Mouse (Mus musculus): ENCODE measurements around the gene Abr. TPM values are rescaled to one million over a fixed set of nuclear protein-coding genes. Genes with fewer than 3 reads are reported as not detected.

Abr gene
- polyA plus RNA-seq, 1 experiment from 2014 or later, result 83.7 TPM

- Histone ChIP-seq H3K4me1 (replicated peaks) (peaks cover 46% of the 10 kb centered on the region), H3K4me3 (no peak overlapping the region), H3K4me2 (no peak overlapping the region), H3K36me3 (peaks cover 88% of the 10 kb centered on the region), H3K27ac (replicated peaks) (no peak overlapping the region), H3K9me3 (no peaks in the 10 kb centered on the region), H3K9ac (no peak overlapping the region), H3K27me3 (no peaks in the 10 kb centered on the region)
- WGBS, result 72% methylated on average over 3 of the region's 3 CpGs
- no peak for ATAC-seq (ENCODE audit: low read depth)
Measured at GRCm38 (mm10) chr11:76459489-76459888, 162.6 kb downstream of the Abr start.

GRCm38 (mm10) chr11:76458730-76459129 is 163.4 kb downstream of the Abr start:
- no peaks in the 10 kb centered on the region for H3K27me3 ChIP-seq
- H3K9ac ChIP-seq, result no peak overlapping the region
- 76% methylated on average over 9 of the region's 9 CpGs for WGBS
- peaks cover 38% of the 10 kb centered on the region for H3K4me1 ChIP-seq (replicated peaks)
- no peaks in the 10 kb centered on the region for H3K9me3 ChIP-seq
- H3K4me2 ChIP-seq, result no peak overlapping the region
- ATAC-seq (ENCODE audit: low read depth), result no peak
- peaks cover 88% of the 10 kb centered on the region for H3K36me3 ChIP-seq
- H3K4me3 ChIP-seq, result no peak overlapping the region
- no peak overlapping the region for H3K27ac ChIP-seq (replicated peaks)

- peaks cover 22% of the 10 kb centered on the region for H3K4me1 ChIP-seq (replicated peaks)
- H3K27me3 ChIP-seq, result no peaks in the 10 kb centered on the region
- H3K36me3 ChIP-seq, result peaks cover 83% of the 10 kb centered on the region
- no peak overlapping the region for H3K4me2 ChIP-seq
- no peak overlapping the region for H3K9ac ChIP-seq
- no peak overlapping the region for H3K4me3 ChIP-seq
- WGBS, result 67% methylated on average over 10 of the region's 10 CpGs
- H3K27ac ChIP-seq (replicated peaks), result 0 out of 2 replicates have a peak overlapping the region, but pooled peaks have one; percentile 54
- ATAC-seq (ENCODE audit: low read depth), result peak; percentile 19; the same call in 1 of the 2 replicates
- no peaks in the 10 kb centered on the region for H3K9me3 ChIP-seq
Measured at GRCm38 (mm10) chr11:76456897-76457296, 165.2 kb downstream of the Abr start.

- ATAC-seq (ENCODE audit: low read depth), result peak; percentile 72
- 16% methylated on average over 6 of the region's 6 CpGs for WGBS
- 0 out of 2 replicates have a peak overlapping the region, but pooled peaks have one; percentile 12 for H3K9ac ChIP-seq
- peaks cover 18% of the 10 kb centered on the region for H3K4me1 ChIP-seq (replicated peaks)
- no peaks in the 10 kb centered on the region for H3K27me3 ChIP-seq
- H3K27ac ChIP-seq (replicated peaks), result no peak overlapping the region
- H3K4me3 ChIP-seq, result no peak overlapping the region
- peaks cover 83% of the 10 kb centered on the region for H3K36me3 ChIP-seq
- H3K9me3 ChIP-seq, result no peaks in the 10 kb centered on the region
- no peak overlapping the region for H3K4me2 ChIP-seq
Measured at GRCm38 (mm10) chr11:76456233-76456632, 165.9 kb downstream of the Abr start.

GRCm38 (mm10) chr11:76454492-76454891 is 167.6 kb downstream of the Abr start:
- peaks cover 81% of the 10 kb centered on the region for H3K36me3 ChIP-seq
- no peak overlapping the region for H3K4me3 ChIP-seq
- no peaks in the 10 kb centered on the region for H3K27me3 ChIP-seq
- peaks cover 33% of the 10 kb centered on the region for H3K4me1 ChIP-seq (replicated peaks)
- ATAC-seq (ENCODE audit: low read depth), result no peak
- WGBS, result 64% methylated on average over 5 of the region's 5 CpGs
- no peak overlapping the region for H3K4me2 ChIP-seq
- no peaks in the 10 kb centered on the region for H3K9me3 ChIP-seq
- no peak overlapping the region for H3K9ac ChIP-seq
- H3K27ac ChIP-seq (replicated peaks), result no peak overlapping the region

- 13% methylated on average over 3 of the region's 3 CpGs for WGBS
- Histone ChIP-seq H3K4me3 (no peak overlapping the region), H3K4me2 (peak overlapping the region; percentile 27), H3K27me3 (no peaks in the 10 kb centered on the region), H3K9me3 (no peaks in the 10 kb centered on the region), H3K36me3 (peaks cover 59% of the 10 kb centered on the region), H3K27ac (replicated peaks) (peak overlapping the region; percentile 96), H3K4me1 (replicated peaks) (peaks cover 63% of the 10 kb centered on the region), H3K9ac (peak overlapping the region; percentile 52)
- ATAC-seq (ENCODE audit: low read depth), result peak; percentile 68
Measured at GRCm38 (mm10) chr11:76450202-76450561, 171.9 kb downstream of the Abr start.

GRCm38 (mm10) chr11:76449520-76450201 is 172.5 kb downstream of the Abr start:
- Histone ChIP-seq H3K9me3 (no peaks in the 10 kb centered on the region), H3K27ac (replicated peaks) (peak overlapping the region; percentile 96), H3K4me3 (no peak overlapping the region), H3K36me3 (peaks cover 59% of the 10 kb centered on the region), H3K9ac (peak overlapping the region; percentile 52), H3K4me1 (replicated peaks) (peaks cover 64% of the 10 kb centered on the region), H3K27me3 (no peaks in the 10 kb centered on the region), H3K4me2 (peak overlapping the region; percentile 27)
- peak; percentile 79 for ATAC-seq (ENCODE audit: low read depth)
- WGBS, result 7% methylated on average over 15 of the region's 15 CpGs

- H3K9me3 ChIP-seq, result no peaks in the 10 kb centered on the region
- no peak overlapping the region for H3K4me2 ChIP-seq
- H3K27ac ChIP-seq (replicated peaks), result 0 out of 2 replicates have a peak overlapping the region, but pooled peaks have one; percentile 18
- H3K36me3 ChIP-seq, result peaks cover 62% of the 10 kb centered on the region
- H3K9ac ChIP-seq, result no peak overlapping the region
- no peak for ATAC-seq (ENCODE audit: low read depth)
- no peak overlapping the region for H3K4me3 ChIP-seq
- WGBS, result 2% methylated on average over 10 of the region's 10 CpGs
- H3K4me1 ChIP-seq (replicated peaks), result peaks cover 76% of the 10 kb centered on the region
- no peaks in the 10 kb centered on the region for H3K27me3 ChIP-seq
Measured at GRCm38 (mm10) chr11:76446251-76446650, 175.9 kb downstream of the Abr start.

GRCm38 (mm10) chr11:76445459-76445858 is 176.7 kb downstream of the Abr start:
- H3K27ac ChIP-seq (replicated peaks), result no peak overlapping the region
- H3K9ac ChIP-seq, result no peak overlapping the region
- WGBS, result 34% methylated on average over 8 of the region's 8 CpGs
- peaks cover 62% of the 10 kb centered on the region for H3K36me3 ChIP-seq
- no peak overlapping the region for H3K4me3 ChIP-seq
- H3K27me3 ChIP-seq, result no peaks in the 10 kb centered on the region
- ATAC-seq (ENCODE audit: low read depth), result no peak
- no peaks in the 10 kb centered on the region for H3K9me3 ChIP-seq
- H3K4me1 ChIP-seq (replicated peaks), result peaks cover 76% of the 10 kb centered on the region
- no peak overlapping the region for H3K4me2 ChIP-seq

- Histone ChIP-seq H3K27me3 (no peaks in the 10 kb centered on the region), H3K27ac (replicated peaks) (no peak overlapping the region), H3K36me3 (peaks cover 50% of the 10 kb centered on the region), H3K9me3 (no peaks in the 10 kb centered on the region), H3K4me3 (no peak overlapping the region), H3K9ac (no peak overlapping the region), H3K4me1 (replicated peaks) (peaks cover 69% of the 10 kb centered on the region), H3K4me2 (no peak overlapping the region)
- 10% methylated on average over 3 of the region's 3 CpGs for WGBS
- no peak for ATAC-seq (ENCODE audit: low read depth)
Measured at GRCm38 (mm10) chr11:76439666-76440065, 182.4 kb downstream of the Abr start.

GRCm38 (mm10) chr11:76436864-76437437 is 185.2 kb downstream of the Abr start:
- Histone ChIP-seq H3K36me3 (peaks cover 49% of the 10 kb centered on the region), H3K27me3 (no peaks in the 10 kb centered on the region), H3K4me2 (peak overlapping the region; percentile 54), H3K9me3 (no peaks in the 10 kb centered on the region), H3K27ac (replicated peaks) (peak overlapping the region; percentile 76), H3K9ac (peak overlapping the region; percentile 64), H3K4me1 (replicated peaks) (peaks cover 61% of the 10 kb centered on the region), H3K4me3 (peak overlapping the region; percentile 33)
- ATAC-seq (ENCODE audit: low read depth), result peak; percentile 58
- WGBS, result 10% methylated on average over 28 of the region's 28 CpGs

GRCm38 (mm10) chr11:76436009-76436408 is 186.1 kb downstream of the Abr start:
- Histone ChIP-seq H3K27ac (replicated peaks) (0 out of 2 replicates have a peak overlapping the region, but pooled peaks have one; percentile 76), H3K27me3 (no peaks in the 10 kb centered on the region), H3K4me3 (no peak overlapping the region), H3K9ac (peak overlapping the region; percentile 22; the same call in 1 of the 2 replicates), H3K4me1 (replicated peaks) (peaks cover 52% of the 10 kb centered on the region), H3K36me3 (peaks cover 44% of the 10 kb centered on the region), H3K9me3 (no peaks in the 10 kb centered on the region), H3K4me2 (peak overlapping the region; percentile 54)
- no peak for ATAC-seq (ENCODE audit: low read depth)
- 89% methylated on average over 5 of the region's 5 CpGs for WGBS
